Mouse (Mus musculus): Measurements from ENCODE around the gene Rps6ka5.
A peak's percentile ranks its signal among the peaks of the same experiment; 100 is the strongest.

- TF ChIP-seq POLR2A (IDR thresholded peaks at IDR 0.05; ENCODE audit: control insufficient read depth in 1 of 2, insufficient read depth in 1 of 2, low read depth in 1 of 2, low read length in 2 of 2, poor library complexity in 1 of 2): no peak
- 0 out of 2 replicates have a peak, but pooled peaks have one; percentile 3 for TF ChIP-seq GATA1 (IDR thresholded peaks at IDR 0.05; ENCODE audit: low read depth, low read length)
- no peak for TF ChIP-seq ZKSCAN1 (IDR thresholded peaks at IDR 0.05; ENCODE audit: low read depth, low read length)
- TF ChIP-seq CTCF (IDR thresholded peaks at IDR 0.05 in 2 of 3, conservative IDR thresholded peaks at IDR 0.05 in 1 of 3; ENCODE audit: control insufficient read depth in 1 of 3, insufficient read depth in 1 of 3, low read depth in 2 of 3, low read length in 3 of 3, poor library complexity in 1 of 3, severe bottlenecking in 1 of 3): no peak
- no peak for TF ChIP-seq TCF12 (IDR thresholded peaks at IDR 0.05; ENCODE audit: low read depth, low read length)
- no peak for TF ChIP-seq MAFK (IDR thresholded peaks at IDR 0.05; ENCODE audit: borderline replicate concordance, low read depth, low read length)
- TF ChIP-seq USF1 (IDR thresholded peaks at IDR 0.05; ENCODE audit: low read depth, low read length): no peak
- no peak for TF ChIP-seq JUND (IDR thresholded peaks at IDR 0.05; ENCODE audit: low read depth, low read length)
- no peak for TF ChIP-seq ZNF384 (IDR thresholded peaks at IDR 0.05; ENCODE audit: low read depth, low read length)
- TF ChIP-seq SIN3A (IDR thresholded peaks at IDR 0.05; ENCODE audit: low read length): no peak
- no peak for TF ChIP-seq KAT2A (conservative IDR thresholded peaks at IDR 0.05; ENCODE audit: low read depth, low read length)
- no peak for TF ChIP-seq EP300 (IDR thresholded peaks at IDR 0.05; ENCODE audit: low read depth in 1 of 2, low read length in 2 of 2)
- TF ChIP-seq USF2 (IDR thresholded peaks at IDR 0.05; ENCODE audit: borderline replicate concordance in 1 of 2, insufficient read depth in 1 of 2, low read depth in 1 of 2, low read length in 2 of 2): no peak
- no peak for TF ChIP-seq MAX (IDR thresholded peaks at IDR 0.05; ENCODE audit: low read length)
Measured at GRCm38 (mm10) chr12:100531740-100532139, 195.0 kb downstream of the Rps6ka5 start.

Data from MEL (cell line).